Mouse (Mus musculus): Measurements from ENCODE around the gene Lmx1b. TPM values are rescaled to one million over a fixed set of nuclear protein-coding genes. Genes with fewer than 3 reads are reported as not detected.

Lmx1b gene
- polyA plus RNA-seq, 1 experiment from 2014 or later, result not detected

Other genes starting within 250 kb of the Lmx1b start
- 1.4 and 1.7 TPM in 2 replicates for gene Zbtb34, start 209.2 kb downstream of the Lmx1b start, polyA plus RNA-seq (2015; fragmentation: Nextera tagmentation; extraction: Ambion mirVana)
- gene Zbtb43, start 172.0 kb downstream of the Lmx1b start, polyA plus RNA-seq (2015; fragmentation: Nextera tagmentation; extraction: Ambion mirVana), result 6.1 and 6.9 TPM in 2 replicates
- gene Mvb12b, start 247.4 kb upstream of the Lmx1b start, polyA plus RNA-seq (2015; fragmentation: Nextera tagmentation; extraction: Ambion mirVana), result 11.8 and 14.5 TPM in 2 replicates